Mouse (Mus musculus) megakaryocyte, embryonic 14.5 days (primary cell): ENCODE data around the gene Mical2.

Experiments
- FLI1 ChIP-seq: IDR thresholded peaks from 2 replicates; pipeline ENCODE4 v1.6.1; 2012; ENCODE audit warnings: low read length, inconsistent platforms, mixed read lengths
- GATA1 ChIP-seq: IDR thresholded peaks from 3 replicates; pipeline ENCODE4 v1.6.1; 2012; ENCODE audit warnings: mixed read lengths, low read length, inconsistent platforms, borderline replicate concordance

DNA sequence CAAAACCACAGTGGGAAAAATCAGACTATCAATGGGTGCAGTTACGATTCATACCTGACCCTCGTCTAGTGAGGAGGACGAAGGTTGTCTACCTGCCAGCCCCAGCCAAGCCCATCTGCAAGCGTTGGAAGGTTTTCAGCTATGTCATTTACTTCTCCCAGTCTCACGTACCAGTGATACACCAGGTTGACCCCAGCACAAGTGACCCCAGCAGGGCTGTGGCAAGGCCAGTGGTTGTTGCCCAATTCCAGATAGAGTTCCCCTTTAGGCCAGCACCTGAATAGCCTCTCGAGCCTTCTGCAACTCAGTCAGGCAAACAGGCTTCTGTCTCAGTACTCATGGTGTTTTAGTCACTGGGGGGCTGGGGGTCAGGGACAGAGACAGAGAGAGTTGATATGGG, 17.9 kb upstream of the Mical2 start:
- TF ChIP-seq GATA1 (no peak), FLI1 (no peak)
